Mouse (Mus musculus) kidney, adult 9 months (tissue): Measurements from ENCODE around the gene Sdk2.

Source experiments
- DNase-seq: peaks from one replicate; pipeline ENCODE4 v3.0.0; 2022

The Sdk2 gene

GRCm38 (mm10) chr11:113786395-113786794 lies 280.5 kb downstream of the Sdk2 start:
- no peak for DNase-seq

DNA sequence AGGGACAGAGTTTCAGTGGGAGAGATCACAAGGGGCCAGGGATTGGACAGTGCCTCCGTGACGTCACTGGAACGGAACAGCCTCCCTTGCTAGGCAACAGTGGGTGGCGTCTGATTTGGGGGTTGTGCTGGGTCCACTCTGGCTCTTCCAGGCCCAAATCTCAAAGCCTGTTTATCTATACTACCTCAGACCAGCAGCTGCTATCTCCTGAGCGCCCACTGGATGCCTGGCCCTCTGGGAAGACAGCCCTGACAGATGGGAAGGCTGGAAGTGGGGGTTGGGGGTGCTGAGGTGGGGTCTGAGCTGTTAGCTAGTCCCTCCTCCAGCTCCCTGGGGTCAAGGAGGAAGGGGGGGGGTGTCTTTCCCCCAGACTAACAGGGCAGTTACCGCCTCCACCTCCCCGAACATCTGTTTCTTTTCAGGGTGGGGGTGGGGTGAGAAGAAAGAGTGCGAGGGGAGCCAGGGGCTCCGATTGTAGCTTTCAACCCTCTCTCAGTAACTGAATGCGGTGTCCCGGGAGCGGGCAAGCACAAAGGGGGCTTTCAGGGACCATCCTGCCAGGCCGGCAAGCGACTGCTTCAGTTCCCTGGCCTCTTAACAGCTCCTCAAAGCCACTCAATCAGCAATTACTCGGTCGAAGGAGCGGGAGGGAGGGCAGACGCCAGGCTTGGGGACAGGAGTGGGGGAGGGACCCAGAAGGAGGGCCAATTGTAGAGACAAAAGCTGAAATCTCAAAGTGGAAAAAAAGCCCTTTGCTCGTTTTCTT lies 281.3 kb downstream of the Sdk2 start:
- no peak for DNase-seq

DNA sequence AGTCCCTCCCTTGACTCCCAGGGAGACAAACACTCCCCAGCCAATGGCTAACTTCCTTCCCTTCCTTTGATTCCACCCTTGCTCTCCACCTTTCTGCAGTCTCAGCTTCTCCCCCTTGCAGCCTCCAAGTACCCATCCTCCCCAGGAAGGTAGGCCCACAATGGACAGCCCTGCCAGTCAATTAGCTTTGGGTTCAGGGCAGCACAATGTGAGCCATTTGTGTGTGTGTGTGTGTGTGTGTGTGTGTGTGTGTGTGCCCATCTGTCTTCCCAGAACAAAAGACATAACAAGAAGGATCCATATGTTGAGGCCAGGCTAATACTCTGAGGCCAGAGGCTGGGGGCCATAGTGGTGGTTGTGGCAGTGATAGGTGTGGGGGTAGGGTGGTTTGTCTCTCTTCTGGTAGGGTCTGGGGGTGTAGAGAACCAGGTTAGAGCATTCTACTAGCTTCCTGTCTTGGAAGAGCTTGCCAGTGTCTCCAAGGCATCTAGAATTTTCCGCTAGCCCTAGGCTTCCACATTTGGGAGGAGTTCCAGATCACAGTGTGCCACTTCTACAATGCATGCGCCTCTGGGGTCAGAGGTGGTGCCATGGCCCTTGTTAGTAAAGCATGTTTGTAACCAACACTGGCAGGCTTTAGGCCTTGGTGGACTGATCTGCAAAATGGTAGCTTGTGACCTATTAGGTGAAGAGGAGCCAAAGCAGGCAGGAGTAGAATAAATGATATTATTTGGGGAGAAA lies 282.0 kb downstream of the Sdk2 start:
- DNase-seq = no peak

DNA sequence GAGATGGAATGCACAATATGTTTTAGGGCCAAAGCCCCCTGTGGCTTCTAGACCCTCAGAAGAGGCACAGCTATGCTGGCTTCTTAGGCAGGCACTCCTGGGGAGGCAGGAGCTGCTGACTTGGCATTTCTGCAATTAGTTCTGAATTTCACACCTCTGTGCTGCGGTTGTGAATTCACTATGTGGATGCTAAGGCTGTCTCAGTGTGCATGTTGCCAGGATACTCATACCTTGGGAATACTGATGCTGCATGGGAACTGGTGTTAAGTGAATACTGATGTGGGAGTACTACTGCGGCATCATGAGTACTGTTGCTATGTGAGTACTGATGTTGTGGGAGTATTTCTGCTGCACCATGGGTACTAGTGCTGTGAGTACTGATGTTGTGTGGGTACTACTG lies 284.4 kb downstream of the Sdk2 start:
- no peak for DNase-seq

DNA sequence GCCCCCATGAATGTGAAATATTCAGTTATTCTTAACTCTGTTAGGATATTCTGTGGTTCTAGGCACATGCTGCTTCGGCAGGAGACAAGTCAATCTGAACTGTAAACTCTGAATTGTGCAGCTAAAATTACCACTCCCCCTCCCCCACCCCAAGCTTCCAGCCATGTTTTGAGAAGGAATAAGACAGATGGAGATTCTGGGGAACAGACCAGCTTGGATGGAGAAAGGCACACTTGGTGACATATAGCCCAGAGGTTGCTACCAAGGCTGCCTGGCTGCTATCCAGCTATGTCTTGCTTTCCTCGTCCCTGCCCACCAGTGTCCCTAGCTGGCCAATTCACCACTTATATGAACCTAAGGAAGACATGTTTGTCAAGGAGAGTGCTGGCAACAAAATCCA lies 284.8 kb downstream of the Sdk2 start:
- no peak for DNase-seq

GRCm38 (mm10) chr11:113779680-113780041 lies 287.2 kb downstream of the Sdk2 start:
- no peak for DNase-seq

- DNase-seq = no peak
Measured at GRCm38 (mm10) chr11:113778733-113779679, 287.8 kb downstream of the Sdk2 start.

GRCm38 (mm10) chr11:113777878-113778464 lies 288.9 kb downstream of the Sdk2 start:
- DNase-seq = no peak

DNA sequence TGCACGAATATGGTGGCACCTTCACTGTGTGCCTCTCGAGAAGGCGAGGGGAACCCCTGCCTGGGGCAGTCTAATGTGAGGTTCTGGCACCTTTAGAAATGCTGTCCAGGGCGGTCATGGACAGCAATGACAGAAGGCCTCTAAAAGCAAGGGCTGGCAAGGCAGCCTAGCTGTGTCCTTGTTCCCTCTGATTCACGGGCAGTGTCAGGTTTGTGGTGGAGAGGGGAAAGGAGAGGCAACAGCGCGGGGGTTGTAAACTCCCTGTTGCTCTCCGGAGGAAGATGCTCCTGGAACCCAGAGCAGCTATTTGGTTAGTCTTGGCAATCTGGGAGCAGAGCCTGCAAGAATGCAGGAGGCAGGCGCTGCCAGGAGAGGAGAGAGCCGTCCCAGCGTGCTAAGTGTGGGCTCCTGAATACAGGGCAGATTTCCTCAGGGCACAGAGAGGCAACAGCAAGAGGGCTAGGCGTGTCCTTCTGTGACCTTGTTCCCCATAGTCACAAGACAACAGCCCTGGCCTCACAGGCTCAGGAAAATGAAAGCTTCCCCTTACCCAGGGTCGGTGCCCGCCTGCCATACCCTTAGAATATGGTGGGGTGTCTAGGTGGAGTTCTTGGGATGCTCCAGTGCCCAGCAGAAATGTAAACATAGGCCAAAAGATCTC lies 289.9 kb downstream of the Sdk2 start:
- DNase-seq = no peak

GRCm38 (mm10) chr11:113774773-113775172 lies 292.1 kb downstream of the Sdk2 start:
- DNase-seq = no peak

- DNase-seq = no peak
Measured at GRCm38 (mm10) chr11:113773191-113773590, 293.7 kb downstream of the Sdk2 start.

DNA sequence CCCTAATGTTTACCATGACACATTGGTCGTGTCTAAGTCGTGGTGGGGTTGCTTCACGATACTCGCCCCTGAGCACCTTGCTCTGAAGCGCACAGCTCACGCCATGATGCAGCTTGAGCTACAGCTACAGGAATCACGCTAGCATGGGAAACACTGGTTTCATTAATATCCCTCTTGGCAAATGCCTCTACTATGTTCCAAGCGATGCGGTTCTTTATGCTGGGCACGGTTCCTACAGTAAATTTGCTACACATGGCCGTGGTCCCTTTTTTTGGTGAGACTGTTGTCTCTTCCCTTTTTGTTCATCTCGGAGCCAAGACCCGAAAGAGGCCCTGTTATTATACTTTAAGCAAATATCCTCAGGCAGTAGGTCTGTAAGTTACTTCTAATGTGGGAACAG lies 295.7 kb downstream of the Sdk2 start:
- DNase-seq = no peak

DNA sequence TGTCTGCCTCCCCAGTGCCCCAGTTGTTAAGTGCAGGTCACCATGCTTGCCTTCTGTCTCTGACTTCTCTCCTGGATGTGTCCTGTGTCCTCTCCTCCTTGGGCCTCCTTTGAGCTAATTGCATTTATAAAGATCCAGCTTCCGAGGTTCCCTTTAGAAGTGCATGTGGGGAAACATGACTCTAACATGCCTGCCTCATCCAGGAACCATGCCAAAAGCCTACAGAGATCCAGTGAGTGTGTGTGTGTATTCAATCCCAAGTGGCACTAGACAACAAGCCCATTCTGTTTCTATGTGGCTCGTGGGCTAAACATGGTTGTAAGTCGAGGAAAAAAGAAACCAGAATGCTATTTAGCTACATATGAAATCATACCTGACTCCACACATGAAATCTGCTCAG lies 298.5 kb downstream of the Sdk2 start:
- no peak for DNase-seq

- no peak for DNase-seq
Measured at GRCm38 (mm10) chr11:113767285-113767684, 299.6 kb downstream of the Sdk2 start.

DNA sequence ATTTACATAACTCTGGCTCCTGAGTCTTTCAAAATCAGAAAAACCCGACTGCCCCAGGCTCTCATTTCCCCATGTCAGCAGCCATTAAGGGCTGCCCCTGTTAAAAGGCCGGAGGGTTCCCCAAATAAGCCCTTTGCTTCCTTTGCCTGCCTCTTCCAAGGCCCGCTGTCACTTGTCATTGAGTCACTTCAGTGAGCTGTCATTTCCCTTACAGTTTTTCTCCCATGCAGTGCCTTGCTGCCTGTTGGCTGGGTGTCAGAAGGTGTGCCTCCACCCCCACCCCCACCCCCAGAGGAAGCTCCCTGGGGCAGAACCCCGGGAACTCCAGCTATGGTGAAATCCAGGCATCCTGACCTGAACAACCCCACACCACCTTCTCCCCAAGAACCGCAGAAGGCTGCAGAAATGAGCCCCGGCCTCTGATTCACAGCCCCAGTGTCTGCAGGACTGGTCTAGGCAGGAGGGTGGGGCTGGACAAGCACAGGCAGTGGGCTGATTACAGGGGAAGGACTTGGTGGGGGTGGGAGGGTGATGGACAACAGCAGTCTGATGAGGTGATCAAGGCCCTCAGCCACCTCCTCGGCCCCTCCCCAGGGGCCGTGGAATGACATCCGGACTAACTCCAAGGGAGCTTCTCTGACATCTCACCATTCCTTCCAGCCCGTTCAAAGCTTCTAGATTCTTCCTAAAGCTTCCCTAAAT lies 300.4 kb downstream of the Sdk2 start:
- DNase-seq = no peak

DNA sequence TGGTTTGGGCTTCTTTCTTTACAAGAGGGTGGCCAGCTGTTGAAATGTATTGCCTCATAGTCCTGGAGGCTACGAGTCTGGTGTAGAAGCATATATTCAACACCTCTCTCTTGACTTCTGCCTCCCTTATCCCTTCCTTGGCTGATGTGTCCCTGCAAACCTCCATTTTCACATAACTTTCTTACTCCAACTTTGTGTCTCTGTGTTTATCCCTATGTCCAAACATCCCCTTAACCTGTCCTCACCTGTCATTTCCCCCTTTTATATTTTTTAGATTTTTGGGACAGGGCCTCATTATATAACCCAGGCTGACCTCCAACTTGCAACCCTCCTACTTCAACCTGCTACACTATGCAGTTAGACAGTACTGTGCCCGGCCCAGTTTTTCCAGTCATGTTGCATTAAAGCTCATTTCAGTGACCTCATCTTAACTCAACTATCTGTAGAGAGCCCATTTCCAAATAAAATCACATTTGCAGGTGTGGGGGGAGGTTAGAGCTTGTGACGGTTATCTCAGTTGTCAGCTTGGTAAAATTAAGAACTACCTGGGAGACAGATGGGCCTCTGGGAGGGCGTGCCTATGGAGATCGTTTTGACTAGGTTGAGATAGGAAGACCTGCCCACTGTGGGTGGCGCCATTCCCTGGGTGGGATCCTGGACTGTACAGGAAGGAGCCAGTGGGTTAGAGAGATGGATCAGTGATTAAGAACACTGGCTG lies 302.6 kb downstream of the Sdk2 start:
- DNase-seq = no peak

- DNase-seq = no peak
Measured at GRCm38 (mm10) chr11:113763449-113763848, 303.4 kb downstream of the Sdk2 start.

- DNase-seq = no peak
Measured at GRCm38 (mm10) chr11:113762136-113762797, 304.6 kb downstream of the Sdk2 start.

- DNase-seq = no peak
Measured at GRCm38 (mm10) chr11:113761646-113762045, 305.2 kb downstream of the Sdk2 start.

GRCm38 (mm10) chr11:113760476-113760875 lies 306.4 kb downstream of the Sdk2 start:
- DNase-seq = no peak

- no peak for DNase-seq
Measured at GRCm38 (mm10) chr11:113758851-113759250, 308.0 kb downstream of the Sdk2 start.
